Mouse (Mus musculus) C2C12 (cell line): ENCODE data around the gene Ebf4. TPM values are rescaled to one million over a fixed set of nuclear protein-coding genes. Genes with fewer than 3 reads are reported as not detected.

ENCODE experiments used
- H3K27me3 ChIP-seq: one replicate; pipeline ENCODE4 v1.6.1; 2011; ENCODE audit not compliant: control insufficient read depth, insufficient read depth, insufficient read length
- H3K36me3 ChIP-seq: one replicate; pipeline ENCODE4 v1.6.1; 2011; ENCODE audit not compliant: control insufficient read depth, insufficient read depth
- H3K4me3 ChIP-seq: one replicate; pipeline ENCODE4 v1.5.1; 2011; ENCODE audit warnings: mild to moderate bottlenecking, control low read depth; ENCODE audit not compliant: poor library complexity, insufficient read depth, severe bottlenecking
- H3K79me2 ChIP-seq: one replicate; pipeline ENCODE4 v1.6.1; 2011; ENCODE audit not compliant: control insufficient read depth, insufficient read depth
- H3K79me3 ChIP-seq: one replicate; pipeline ENCODE4 v1.6.1; 2011; ENCODE audit warnings: low read depth, control low read depth
- H3ac ChIP-seq: one replicate; pipeline ENCODE3; 2011; ENCODE audit warnings: low read depth; ENCODE audit not compliant: control insufficient read depth, insufficient read length
- CEBPB ChIP-seq: IDR thresholded peaks from one replicate; pipeline ENCODE4 v1.6.1; 2011; ENCODE audit warnings: low read depth, mild to moderate bottlenecking, control low read depth, moderate library complexity
- CTCF ChIP-seq: IDR thresholded peaks from one replicate; pipeline ENCODE4 v1.5.1; 2011; ENCODE audit not compliant: control insufficient read depth, insufficient read depth, insufficient read length
- FOSL1 ChIP-seq: IDR thresholded peaks from one replicate; pipeline ENCODE4 v1.8.0; 2011; ENCODE audit warnings: mild to moderate bottlenecking, low read length; ENCODE audit not compliant: poor library complexity, insufficient read depth, severe bottlenecking
- MAX ChIP-seq: IDR thresholded peaks from one replicate; pipeline ENCODE4 v1.6.1; 2011; ENCODE audit warnings: mild to moderate bottlenecking, control low read depth
- MYOD1 ChIP-seq: IDR thresholded peaks from one replicate; pipeline ENCODE4 v1.6.1; 2011; ENCODE audit warnings: low read depth; ENCODE audit not compliant: control insufficient read depth, insufficient read length
- MYOG ChIP-seq: IDR thresholded peaks from one replicate; pipeline ENCODE4 v1.6.1; 2011; ENCODE audit not compliant: control insufficient read depth, insufficient read length; ENCODE audit errors: extremely low read depth
- USF1 ChIP-seq: IDR thresholded peaks from one replicate; pipeline ENCODE4 v1.6.1; 2011; ENCODE audit warnings: low read depth, mild to moderate bottlenecking, control low read depth, moderate library complexity
- polyA plus RNA-seq: library from polyadenylated mRNA; unstranded; fragments of >200 nt; fragmentation: generic; extraction: Trizol; gene quantifications from one replicate; pipeline ENCODE4 v1.2.1, GENCODE M21; 2012; ENCODE audit warnings: missing spikeins

The Ebf4 gene
- polyA plus RNA-seq, 1 experiment = 0.07 TPM

- H3K4me3 ChIP-seq = no peak overlapping the region
- peaks cover 18% of the 10 kb centered on the region for H3K27me3 ChIP-seq
- no peak overlapping the region for H3ac ChIP-seq
- H3K36me3 ChIP-seq = no peaks in the 10 kb centered on the region
- no peaks in the 10 kb centered on the region for H3K79me3 ChIP-seq
- TF ChIP-seq MAX (no peak), FOSL1 (no peak), MYOG (no peak), USF1 (no peak), MYOD1 (no peak), CTCF (no peak), CEBPB (no peak)
- no peaks in the 10 kb centered on the region for H3K79me2 ChIP-seq
Measured at GRCm38 (mm10) chr2:130296134-130296745, 1.3 kb downstream of the Ebf4 start.

DNA sequence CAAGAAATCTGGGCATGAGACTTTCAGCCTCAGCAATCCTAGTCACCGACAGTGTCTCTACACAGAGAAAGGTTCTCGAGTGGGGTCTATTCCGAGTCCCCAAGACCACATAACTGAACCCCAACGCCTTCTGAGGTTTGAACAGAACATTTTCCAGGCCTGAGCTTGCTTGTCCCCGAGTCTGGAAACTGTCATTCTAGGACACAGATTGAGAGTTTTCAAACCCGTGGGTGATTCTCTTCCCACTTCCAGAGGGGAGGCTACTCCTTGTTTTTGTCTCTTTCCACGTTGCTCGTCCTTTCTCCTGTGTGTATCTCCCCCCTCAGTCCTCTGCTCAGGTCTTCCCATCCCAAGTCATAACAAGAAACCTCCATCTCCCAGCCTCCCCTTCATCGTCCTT, 2.6 kb downstream of the Ebf4 start:
- no peaks in the 10 kb centered on the region for H3K79me2 ChIP-seq
- no peaks in the 10 kb centered on the region for H3K36me3 ChIP-seq
- no peak for TF ChIP-seq CEBPB
- TF ChIP-seq FOSL1 = no peak
- TF ChIP-seq MYOD1 = no peak
- TF ChIP-seq USF1 = no peak
- no peak for TF ChIP-seq CTCF
- TF ChIP-seq MYOG = no peak
- no peak for TF ChIP-seq MAX
- peaks cover 18% of the 10 kb centered on the region for H3K27me3 ChIP-seq
- no peaks in the 10 kb centered on the region for H3K79me3 ChIP-seq
- no peak overlapping the region for H3K4me3 ChIP-seq
- no peak overlapping the region for H3ac ChIP-seq

- H3K79me2 ChIP-seq = no peaks in the 10 kb centered on the region
- peaks cover under 1% of the 10 kb centered on the region for H3K27me3 ChIP-seq
- no peak overlapping the region for H3K4me3 ChIP-seq
- H3K36me3 ChIP-seq = no peaks in the 10 kb centered on the region
- H3K79me3 ChIP-seq = no peaks in the 10 kb centered on the region
- no peak overlapping the region for H3ac ChIP-seq
- TF ChIP-seq MAX (no peak), CEBPB (no peak), MYOD1 (no peak), FOSL1 (no peak), USF1 (no peak), MYOG (no peak), CTCF (no peak)
Measured at GRCm38 (mm10) chr2:130303014-130303413, 8.0 kb downstream of the Ebf4 start.

- Histone ChIP-seq H3K79me2 (no peaks in the 10 kb centered on the region), H3K4me3 (no peak overlapping the region), H3K79me3 (no peaks in the 10 kb centered on the region), H3ac (no peak overlapping the region), H3K36me3 (no peaks in the 10 kb centered on the region), H3K27me3 (peaks cover 16% of the 10 kb centered on the region)
- TF ChIP-seq MYOD1 (no peak), CTCF (no peak), CEBPB (no peak), MAX (no peak), FOSL1 (no peak), USF1 (no peak), MYOG (no peak)
Measured at GRCm38 (mm10) chr2:130327057-130327456, 32.1 kb downstream of the Ebf4 start.

- Histone ChIP-seq H3K79me2 (no peaks in the 10 kb centered on the region), H3K27me3 (peaks cover 13% of the 10 kb centered on the region)
- TF ChIP-seq CTCF (no peak), USF1 (no peak), MYOG (no peak), FOSL1 (no peak), MYOD1 (no peak), CEBPB (no peak), MAX (no peak)
Measured at GRCm38 (mm10) chr2:130329502-130329901, 34.5 kb downstream of the Ebf4 start.

DNA sequence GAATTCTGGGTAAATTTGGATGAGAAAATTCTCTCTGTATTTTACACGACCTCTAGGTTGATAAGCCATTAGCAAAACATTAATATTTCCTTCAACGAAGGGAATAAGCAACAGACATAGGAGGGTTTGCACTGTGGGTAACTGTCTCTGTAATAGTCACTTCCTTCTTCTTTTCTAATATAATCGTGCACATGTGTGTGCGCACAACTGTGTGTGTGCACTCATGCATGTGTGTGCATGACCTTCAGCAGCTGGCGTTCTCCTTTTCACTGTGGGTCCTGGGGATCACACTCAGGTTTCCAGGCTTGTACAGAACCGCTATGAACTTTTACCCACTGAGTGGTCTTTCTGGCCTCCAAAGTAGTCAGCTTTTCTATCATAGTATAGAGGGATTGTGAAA, 40.1 kb downstream of the Ebf4 start:
- no peak overlapping the region for H3ac ChIP-seq
- no peaks in the 10 kb centered on the region for H3K79me2 ChIP-seq
- TF ChIP-seq MYOG (no peak), USF1 (no peak), MAX (no peak), CTCF (no peak), FOSL1 (no peak), CEBPB (no peak), MYOD1 (no peak)
- peaks cover 49% of the 10 kb centered on the region for H3K27me3 ChIP-seq
- no peak overlapping the region for H3K4me3 ChIP-seq
- no peaks in the 10 kb centered on the region for H3K36me3 ChIP-seq
- no peaks in the 10 kb centered on the region for H3K79me3 ChIP-seq

More at GRCm38 (mm10) chr2:130329502-130329901, 34.5 kb downstream of the Ebf4 start:
- Histone ChIP-seq H3ac (no peak overlapping the region), H3K4me3 (no peak overlapping the region), H3K36me3 (no peaks in the 10 kb centered on the region), H3K79me3 (no peaks in the 10 kb centered on the region)
